Mouse (Mus musculus) forebrain, embryonic 11.5 days (tissue): ENCODE data around the gene Rsrc2. TPM values are rescaled to one million over a fixed set of nuclear protein-coding genes. Genes with fewer than 3 reads are reported as not detected.

Experiments
- ATAC-seq: fragments of 200-750 bp; cut with Nextera tagmentation; replicated peaks from 2 replicates; pipeline ENCODE4 v1.8.0; 2017; ENCODE audit warnings: moderate TSS enrichment; ENCODE audit not compliant: low FRiP score
- DNase-seq: peaks from one replicate; pipeline ENCODE4 v3.0.0-alpha.2; 2017; ENCODE audit warnings: low spot score
- H3K27ac ChIP-seq: fragments of 300-500 bp; sonication (generic); 2 replicates; pipeline ENCODE4 v1.5.1; 2014; ENCODE audit warnings: low read depth, low read length
- H3K27me3 ChIP-seq: fragments of 300-500 bp; sonication (generic); 2 replicates; pipeline ENCODE4 v1.6.1; 2014; ENCODE audit warnings: mild to moderate bottlenecking, low read length, mixed read lengths; ENCODE audit not compliant: control insufficient read depth, insufficient read depth
- H3K36me3 ChIP-seq: fragments of 300-500 bp; sonication (generic); 2 replicates; pipeline ENCODE4 v1.6.1; 2014; ENCODE audit warnings: mild to moderate bottlenecking, low read length, moderate library complexity, mixed read lengths; ENCODE audit not compliant: control insufficient read depth, insufficient read depth
- H3K4me1 ChIP-seq: fragments of 300-500 bp; sonication (generic); replicated peaks from 2 replicates; pipeline ENCODE4 v1.6.1; 2014; ENCODE audit warnings: low read length, mixed read lengths; ENCODE audit not compliant: control insufficient read depth, insufficient read depth
- H3K4me2 ChIP-seq: fragments of 300-500 bp; sonication (generic); 2 replicates; pipeline ENCODE4 v1.6.1; 2014; ENCODE audit warnings: low read depth, mild to moderate bottlenecking, low read length, moderate library complexity, mixed read lengths; ENCODE audit not compliant: severe bottlenecking
- H3K4me3 ChIP-seq: fragments of 300-500 bp; sonication (generic); 2 replicates; pipeline ENCODE4 v1.5.1; 2014; ENCODE audit warnings: low read depth, low read length
- H3K9ac ChIP-seq: fragments of 300-500 bp; sonication (generic); 2 replicates; pipeline ENCODE4 v1.6.1; 2014; ENCODE audit warnings: low read length
- H3K9me3 ChIP-seq: fragments of 300-500 bp; sonication (generic); 2 replicates; pipeline ENCODE4 v1.6.1; 2016; ENCODE audit warnings: low read length, mixed read lengths; ENCODE audit not compliant: control insufficient read depth
- WGBS: fragments of 180-500 bp; shearing (Covaris S2); extraction: QIAGEN DNeasy Blood & Tissue Kit; methylation state at CpG from one replicate; pipeline ENCODE4 v1.1.7; 2014; 5-methylcytosine and 5-hydroxymethylcytosine counted together
- polyA plus RNA-seq: library from polyadenylated mRNA; unstranded; fragments of >200 nt; fragmentation: Nextera tagmentation; extraction: Ambion mirVana; gene quantifications from 2 replicates; pipeline ENCODE4 v1.2.1, GENCODE M21; 2014

The Rsrc2 gene
- polyA plus RNA-seq, 1 experiment from 2014 or later, result 178 TPM

DNA sequence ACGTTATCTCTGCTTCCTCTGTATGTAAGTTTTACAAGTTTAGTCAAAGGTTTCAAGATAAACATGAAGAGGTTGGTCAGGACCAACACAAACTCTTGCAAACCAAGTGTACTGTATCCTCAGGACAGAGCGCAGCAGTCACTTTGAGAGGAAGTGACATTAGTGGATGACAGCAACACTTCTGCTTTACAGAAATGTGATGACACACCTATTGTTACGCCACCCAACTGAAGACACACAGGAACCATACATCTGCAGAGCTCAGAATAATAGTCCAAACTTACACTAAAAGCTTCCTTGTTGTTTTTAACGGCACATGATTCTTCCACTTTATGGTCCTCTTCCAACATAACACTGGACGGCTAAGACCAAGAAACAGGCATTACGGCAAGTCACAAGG lies 35.4 kb downstream of the Rsrc2 start:
- Histone ChIP-seq H3K4me1 (no peaks in the 10 kb centered on the region), H3K9me3 (no peaks in the 10 kb centered on the region), H3K27me3 (no peaks in the 10 kb centered on the region), H3K36me3 (peaks cover 18% of the 10 kb centered on the region), H3K4me2 (no peak overlapping the region), H3K27ac (no peak overlapping the region), H3K9ac (no peak overlapping the region), H3K4me3 (no peak overlapping the region)
- DNase-seq, result no peak
- no peak for ATAC-seq
- 95% methylated on average over 6 of the region's 6 CpGs for WGBS

GRCm38 (mm10) chr5:123709571-123709970 lies 39.6 kb downstream of the Rsrc2 start:
- H3K4me1 ChIP-seq, result no peaks in the 10 kb centered on the region

DNA sequence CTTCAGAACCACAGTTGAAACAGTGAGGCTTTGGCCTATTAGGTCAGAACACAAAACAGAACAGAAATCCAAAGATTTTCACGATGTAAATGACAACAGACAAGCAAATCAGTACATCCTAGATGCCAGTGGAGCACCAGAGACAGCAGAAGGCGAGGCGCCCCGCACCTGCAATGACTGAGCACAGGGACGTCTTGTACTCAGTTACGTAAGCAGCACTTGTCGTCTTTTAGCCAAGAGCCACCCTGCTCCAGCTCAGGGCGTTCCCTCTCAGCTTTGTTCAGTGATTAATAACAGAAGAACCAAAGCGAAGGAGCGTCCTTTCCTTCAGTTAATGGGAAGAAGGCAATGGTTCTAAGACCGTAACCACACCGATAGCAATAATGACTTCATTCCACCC lies 40.6 kb downstream of the Rsrc2 start:
- Histone ChIP-seq H3K4me2 (no peak overlapping the region), H3K36me3 (peaks cover 25% of the 10 kb centered on the region), H3K4me3 (no peak overlapping the region), H3K4me1 (no peaks in the 10 kb centered on the region), H3K9ac (no peak overlapping the region), H3K27ac (no peak overlapping the region), H3K9me3 (no peaks in the 10 kb centered on the region), H3K27me3 (no peaks in the 10 kb centered on the region)
- no peak for ATAC-seq
- DNase-seq, result no peak
- WGBS, result 92% methylated on average over 12 of the region's 12 CpGs

More at GRCm38 (mm10) chr5:123709571-123709970, 39.6 kb downstream of the Rsrc2 start:
- H3K9me3 ChIP-seq, result no peaks in the 10 kb centered on the region
- peaks cover 29% of the 10 kb centered on the region for H3K36me3 ChIP-seq
- H3K9ac ChIP-seq, result no peak overlapping the region
- no peak overlapping the region for H3K4me3 ChIP-seq
- DNase-seq (no peak), ATAC-seq (no peak)
- no peak overlapping the region for H3K4me2 ChIP-seq
- WGBS, result 91% methylated on average over 4 of the region's 4 CpGs
- H3K27me3 ChIP-seq, result no peaks in the 10 kb centered on the region
- no peak overlapping the region for H3K27ac ChIP-seq

- no peaks in the 10 kb centered on the region for H3K27me3 ChIP-seq
- WGBS, result 81% methylated on average over 11 of the region's 11 CpGs
- H3K9ac ChIP-seq, result no peak overlapping the region
- H3K4me2 ChIP-seq, result no peak overlapping the region
- H3K9me3 ChIP-seq, result no peaks in the 10 kb centered on the region
- DNase-seq, result no peak
- H3K27ac ChIP-seq, result no peak overlapping the region
- no peak for ATAC-seq
- H3K4me1 ChIP-seq, result no peaks in the 10 kb centered on the region
- H3K4me3 ChIP-seq, result no peak overlapping the region
- peaks cover 20% of the 10 kb centered on the region; the same call in 1 of the 2 replicates for H3K36me3 ChIP-seq
Observed at GRCm38 (mm10) chr5:123700625-123701024, 48.6 kb downstream of the Rsrc2 start.

GRCm38 (mm10) chr5:123699198-123699597 lies 50.0 kb downstream of the Rsrc2 start:
- Histone ChIP-seq H3K4me3 (no peak overlapping the region), H3K4me1 (no peaks in the 10 kb centered on the region), H3K27me3 (no peaks in the 10 kb centered on the region), H3K9me3 (no peaks in the 10 kb centered on the region), H3K9ac (no peak overlapping the region), H3K36me3 (peaks cover 20% of the 10 kb centered on the region; the same call in 1 of the 2 replicates), H3K4me2 (no peak overlapping the region), H3K27ac (no peak overlapping the region)
- no peak for ATAC-seq
- WGBS, result 36% methylated on average over 3 of the region's 3 CpGs
- DNase-seq, result peak; percentile 84

DNA sequence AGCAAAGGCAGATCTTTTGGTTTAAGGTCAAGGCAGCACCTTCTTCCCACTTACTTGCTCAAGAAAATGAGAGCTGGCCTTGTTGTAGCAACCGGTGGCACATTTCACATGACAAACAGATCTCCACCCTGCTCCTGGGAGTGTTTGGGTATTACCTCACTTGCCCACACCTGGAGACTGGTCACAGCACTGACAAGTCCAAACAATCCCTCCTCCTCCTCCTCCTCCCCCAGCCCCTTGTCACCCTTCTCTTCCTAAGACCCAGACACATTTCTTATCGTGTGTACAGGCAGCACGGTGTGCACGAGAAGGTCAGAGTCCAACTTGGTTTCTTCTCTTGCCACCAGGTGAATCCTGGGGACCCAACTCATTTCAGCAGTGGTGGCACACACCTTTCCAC lies 52.3 kb downstream of the Rsrc2 start:
- no peak overlapping the region for H3K4me3 ChIP-seq
- WGBS, result 84% methylated on average over 4 of the region's 4 CpGs
- H3K27ac ChIP-seq, result no peak overlapping the region
- peaks cover 9% of the 10 kb centered on the region; the same call in 1 of the 2 replicates for H3K36me3 ChIP-seq
- no peak overlapping the region for H3K9ac ChIP-seq
- no peaks in the 10 kb centered on the region for H3K27me3 ChIP-seq
- H3K9me3 ChIP-seq, result no peaks in the 10 kb centered on the region
- H3K4me1 ChIP-seq, result no peaks in the 10 kb centered on the region
- ATAC-seq (no peak), DNase-seq (no peak)
- no peak overlapping the region for H3K4me2 ChIP-seq

DNA sequence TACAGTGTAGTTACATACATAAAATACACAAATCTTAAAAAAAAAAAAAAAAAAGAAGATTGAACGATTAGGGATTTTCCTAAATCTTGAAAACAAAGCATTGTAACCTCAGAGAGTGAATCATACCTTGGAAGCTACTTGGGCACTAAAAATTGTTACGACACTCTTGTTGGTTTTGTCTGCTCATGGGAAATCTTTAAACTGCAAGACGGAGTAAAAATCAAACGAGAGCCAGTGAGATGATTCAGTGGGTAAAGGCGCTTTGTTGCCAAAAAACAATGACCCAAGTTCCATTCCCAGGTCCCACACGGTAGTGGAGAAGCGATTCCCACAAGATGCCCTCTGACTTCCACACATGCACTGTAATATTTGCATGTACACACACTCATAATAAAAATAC lies 53.0 kb downstream of the Rsrc2 start:
- no peak for ATAC-seq
- no peak overlapping the region for H3K4me3 ChIP-seq
- no peaks in the 10 kb centered on the region for H3K4me1 ChIP-seq
- no peaks in the 10 kb centered on the region for H3K9me3 ChIP-seq
- 93% methylated on average over 7 of the region's 7 CpGs for WGBS
- no peaks in the 10 kb centered on the region for H3K27me3 ChIP-seq
- DNase-seq, result no peak
- no peak overlapping the region for H3K27ac ChIP-seq
- no peak overlapping the region for H3K4me2 ChIP-seq
- no peak overlapping the region for H3K9ac ChIP-seq
- peaks cover 7% of the 10 kb centered on the region; the same call in 1 of the 2 replicates for H3K36me3 ChIP-seq

- Histone ChIP-seq H3K9ac (no peak overlapping the region), H3K9me3 (no peaks in the 10 kb centered on the region), H3K27me3 (no peaks in the 10 kb centered on the region), H3K4me3 (no peak overlapping the region), H3K27ac (no peak overlapping the region), H3K4me1 (no peaks in the 10 kb centered on the region), H3K4me2 (no peak overlapping the region), H3K36me3 (peaks cover 3% of the 10 kb centered on the region; the same call in 1 of the 2 replicates)
- no peak for DNase-seq
- no peak for ATAC-seq
- WGBS, result 77% methylated on average over 6 of the region's 6 CpGs
Observed at GRCm38 (mm10) chr5:123694468-123694867, 54.7 kb downstream of the Rsrc2 start.
